Mouse (Mus musculus) heart, postnatal 0 days (tissue): Measurements from ENCODE around the gene M1ap. TPM values are rescaled to one million over a fixed set of nuclear protein-coding genes. Genes with fewer than 3 reads are reported as not detected.

Experiments
- ATAC-seq: fragments of 200-750 bp; cut with Nextera tagmentation; 2 replicates; pipeline ENCODE4 v1.8.0; 2017; ENCODE audit warnings: low read depth, moderate number of reproducible peaks, moderate library complexity; ENCODE audit not compliant: insufficient read depth
- DNase-seq: peaks from one replicate; pipeline ENCODE4 v3.0.0-alpha.2; 2016; ENCODE audit warnings: low spot score
- H3K27ac ChIP-seq: fragments of 300-500 bp; sonication (generic); 2 replicates; pipeline ENCODE4 v1.5.1; 2014; ENCODE audit warnings: low read depth, mild to moderate bottlenecking
- H3K27me3 ChIP-seq: fragments of 300-500 bp; sonication (generic); 2 replicates; pipeline ENCODE4 v1.6.1; 2014; ENCODE audit warnings: low read length, mixed read lengths; ENCODE audit not compliant: control insufficient read depth, insufficient read depth
- H3K36me3 ChIP-seq: fragments of 300-500 bp; sonication (generic); replicated peaks from 2 replicates; pipeline ENCODE4 v1.6.1; 2014; ENCODE audit warnings: low read length, mixed read lengths; ENCODE audit not compliant: control insufficient read depth, insufficient read depth
- H3K4me1 ChIP-seq: fragments of 300-500 bp; sonication (generic); 2 replicates; pipeline ENCODE4 v1.6.1; 2014; ENCODE audit warnings: antibody characterized with exemption; ENCODE audit not compliant: control insufficient read depth, insufficient read depth
- H3K4me2 ChIP-seq: fragments of 300-500 bp; sonication (generic); 2 replicates; pipeline ENCODE4 v1.6.1; 2014; ENCODE audit warnings: low read depth, mild to moderate bottlenecking, low read length, moderate library complexity
- H3K4me3 ChIP-seq: fragments of 300-500 bp; sonication (generic); 2 replicates; pipeline ENCODE4 v1.5.1; 2014; ENCODE audit warnings: low read depth, low read length
- H3K9ac ChIP-seq: fragments of 300-500 bp; sonication (generic); replicated peaks from 2 replicates; pipeline ENCODE4 v1.6.1; 2014; ENCODE audit warnings: low read depth, low read length, mixed read lengths
- H3K9me3 ChIP-seq: fragments of 300-500 bp; sonication (generic); replicated peaks from 2 replicates; pipeline ENCODE4 v1.6.1; 2016; ENCODE audit warnings: low read length; ENCODE audit not compliant: control insufficient read depth
- CTCF ChIP-seq: IDR thresholded peaks from 2 replicates; pipeline ENCODE4 v1.5.1; 2016; ENCODE audit warnings: antibody characterized with exemption, control low read depth, low read depth
- EP300 ChIP-seq: IDR thresholded peaks from 2 replicates; pipeline ENCODE4 v1.6.1; 2016; ENCODE audit warnings: antibody characterized with exemption, low read depth
- WGBS: fragments of 180-500 bp; shearing (Covaris S2); extraction: QIAGEN DNeasy Blood & Tissue Kit; methylation state at CpG from one replicate; pipeline ENCODE4 v1.1.7; 2014; 5-methylcytosine and 5-hydroxymethylcytosine counted together
- polyA plus RNA-seq: library from polyadenylated mRNA; unstranded; fragments of >200 nt; fragmentation: Nextera tagmentation; extraction: Ambion mirVana; gene quantifications from 2 replicates; pipeline ENCODE4 v1.2.1, GENCODE M21; 2015
- total RNA-seq: library from RNA; depleted of rRNA; stranded (reverse); fragments of >200 nt; gene quantifications from 2 replicates; pipeline ENCODE4 v1.2.3, GENCODE M21; 2014; ENCODE audit warnings: low replicate concordance

The M1ap gene
- total and polyA plus RNA-seq, 2 experiments from 2014 or later = 0.75 TPM; not detected in 1

DNA sequence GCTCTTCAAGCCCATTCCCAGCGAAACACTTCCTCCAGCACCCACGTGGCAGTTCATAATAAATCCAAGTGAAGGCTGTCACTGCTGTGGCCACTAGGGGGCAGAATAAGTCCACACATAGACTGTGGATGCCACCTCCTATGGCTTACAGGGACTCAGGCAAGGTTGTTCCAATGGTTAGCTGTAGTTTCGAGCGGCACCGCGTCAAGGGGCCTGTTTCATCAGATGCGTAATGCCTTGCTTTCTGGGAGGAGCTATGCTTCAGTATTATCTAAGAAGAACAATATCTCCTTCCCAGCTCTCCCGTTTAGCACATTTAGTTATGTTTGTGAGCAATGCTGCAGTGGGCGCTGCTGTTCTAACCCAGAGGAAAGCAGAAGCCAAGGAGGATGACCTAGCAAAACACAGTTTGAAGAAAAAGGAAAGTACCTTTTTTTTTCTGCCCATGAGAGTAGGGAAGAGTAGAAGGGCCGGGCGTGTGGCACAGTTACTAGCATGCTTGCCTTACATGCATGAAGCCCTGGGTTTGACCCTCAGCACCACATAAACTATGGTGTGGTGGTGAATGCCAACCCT is 50.1 kb downstream of the M1ap start:
- 9% methylated on average over 11 of the region's 11 CpGs for WGBS
- peak overlapping the region; percentile 28; the same call in 1 of the 2 replicates for H3K4me2 ChIP-seq
- H3K4me3 ChIP-seq = no peak overlapping the region
- no peaks in the 10 kb centered on the region for H3K36me3 ChIP-seq
- peak overlapping the region; percentile 70 for H3K27ac ChIP-seq
- TF ChIP-seq CTCF = peak; percentile 98
- peak; percentile 46; the same call in 1 of the 2 replicates for TF ChIP-seq EP300
- 0 out of 2 replicates have a peak, but pooled peaks cover 2% of the 10 kb centered on the region for H3K27me3 ChIP-seq
- no peaks in the 10 kb centered on the region for H3K4me1 ChIP-seq
- ATAC-seq (peak; percentile 91), DNase-seq (peak; percentile 94)
- H3K9me3 ChIP-seq = no peaks in the 10 kb centered on the region
- no peak overlapping the region for H3K9ac ChIP-seq

DNA sequence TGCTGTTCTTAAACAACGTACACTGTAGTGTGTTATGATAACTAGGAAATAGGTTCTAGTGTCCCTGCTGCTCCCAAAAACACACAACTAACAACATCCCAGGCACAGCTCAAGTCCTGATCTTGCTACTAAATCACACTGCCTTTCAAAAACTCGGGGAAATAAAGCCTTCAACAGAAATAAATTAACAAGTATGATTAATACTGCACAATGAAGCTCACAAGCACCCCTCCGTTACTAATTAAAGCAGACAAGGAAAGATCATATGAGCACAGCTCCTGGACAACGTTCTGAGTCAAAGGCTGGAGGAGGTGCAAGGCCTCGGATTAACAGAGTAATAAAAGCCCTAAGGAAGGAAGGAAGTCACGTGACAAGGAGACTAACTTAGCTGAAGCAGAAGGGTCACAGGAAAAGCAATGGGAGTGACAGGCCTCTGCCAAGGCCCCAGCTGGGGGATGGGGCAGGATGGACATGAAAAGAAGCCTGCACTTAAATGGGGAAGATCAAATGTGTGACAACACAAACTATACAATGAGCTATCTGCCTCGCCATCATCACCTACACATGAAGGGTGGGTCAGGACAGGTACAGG is 50.9 kb downstream of the M1ap start:
- Histone ChIP-seq H3K4me3 (no peak overlapping the region), H3K36me3 (no peaks in the 10 kb centered on the region), H3K4me1 (no peaks in the 10 kb centered on the region), H3K27me3 (0 out of 2 replicates have a peak, but pooled peaks cover 2% of the 10 kb centered on the region), H3K9ac (no peak overlapping the region), H3K27ac (peak overlapping the region; percentile 70), H3K9me3 (no peaks in the 10 kb centered on the region), H3K4me2 (no peak overlapping the region)
- TF ChIP-seq EP300 (no peak), CTCF (no peak)
- peak; percentile 33 for ATAC-seq
- DNase-seq = peak; percentile 50
- WGBS = 38% methylated on average over 7 of the region's 7 CpGs

DNA sequence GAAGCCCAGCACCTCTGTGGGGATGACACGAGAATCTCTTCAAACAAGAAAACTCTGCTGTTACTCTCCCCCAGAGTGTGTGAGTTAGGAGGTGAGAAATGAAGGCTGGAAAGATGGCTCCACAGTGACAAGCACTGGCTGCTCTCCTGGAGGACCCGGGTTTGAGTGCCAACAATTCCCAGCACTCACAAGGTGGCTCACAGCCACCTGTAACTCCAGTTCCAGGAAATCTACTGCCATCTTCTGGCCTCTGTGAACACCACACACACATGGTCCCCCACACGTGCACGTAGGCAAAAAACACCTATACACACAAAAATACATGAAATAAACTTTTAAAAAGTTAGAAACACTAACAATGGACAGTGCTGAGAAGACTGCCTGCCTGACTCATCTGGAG is 51.6 kb downstream of the M1ap start:
- no peak overlapping the region for H3K4me3 ChIP-seq
- 78% methylated on average over 4 of the region's 4 CpGs for WGBS
- no peak for ATAC-seq

DNA sequence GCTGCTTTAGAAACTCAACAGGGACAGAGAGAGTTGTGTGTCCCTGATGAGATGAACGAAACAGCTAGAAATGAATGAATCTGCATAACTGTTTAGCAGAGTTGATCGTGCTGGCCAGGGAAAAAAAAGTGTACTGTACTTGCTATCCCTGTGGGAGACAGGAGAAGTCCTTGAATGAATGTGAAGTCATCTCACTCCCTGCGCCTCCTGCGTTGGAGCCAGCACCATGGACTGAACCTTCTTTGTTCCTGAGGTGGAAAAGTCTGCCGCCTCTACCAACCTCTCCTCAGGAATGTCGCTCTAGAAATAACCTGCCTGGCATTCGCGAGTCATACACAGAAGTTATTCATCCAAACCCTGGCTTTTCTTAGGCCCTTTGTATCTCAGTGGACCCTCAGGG is 53.3 kb downstream of the M1ap start:
- DNase-seq (no peak), ATAC-seq (no peak)
- Histone ChIP-seq H3K36me3 (no peaks in the 10 kb centered on the region), H3K9me3 (no peaks in the 10 kb centered on the region), H3K9ac (no peak overlapping the region), H3K4me1 (peaks cover 9% of the 10 kb centered on the region), H3K27ac (no peak overlapping the region), H3K4me2 (no peak overlapping the region), H3K4me3 (no peak overlapping the region), H3K27me3 (0 out of 2 replicates have a peak, but pooled peaks cover 2% of the 10 kb centered on the region)
- TF ChIP-seq CTCF (no peak), EP300 (no peak)
- 36% methylated on average over 8 of the region's 8 CpGs for WGBS

More for the DNA sequence above, 51.6 kb downstream of the M1ap start:
- DNase-seq = no peak
- Histone ChIP-seq H3K9ac (no peak overlapping the region), H3K27ac (peak overlapping the region; percentile 28; the same call in 1 of the 2 replicates), H3K4me2 (no peak overlapping the region), H3K36me3 (no peaks in the 10 kb centered on the region), H3K27me3 (0 out of 2 replicates have a peak, but pooled peaks cover 2% of the 10 kb centered on the region), H3K4me1 (no peaks in the 10 kb centered on the region), H3K9me3 (no peaks in the 10 kb centered on the region)
- TF ChIP-seq EP300 = no peak
- no peak for TF ChIP-seq CTCF

DNA sequence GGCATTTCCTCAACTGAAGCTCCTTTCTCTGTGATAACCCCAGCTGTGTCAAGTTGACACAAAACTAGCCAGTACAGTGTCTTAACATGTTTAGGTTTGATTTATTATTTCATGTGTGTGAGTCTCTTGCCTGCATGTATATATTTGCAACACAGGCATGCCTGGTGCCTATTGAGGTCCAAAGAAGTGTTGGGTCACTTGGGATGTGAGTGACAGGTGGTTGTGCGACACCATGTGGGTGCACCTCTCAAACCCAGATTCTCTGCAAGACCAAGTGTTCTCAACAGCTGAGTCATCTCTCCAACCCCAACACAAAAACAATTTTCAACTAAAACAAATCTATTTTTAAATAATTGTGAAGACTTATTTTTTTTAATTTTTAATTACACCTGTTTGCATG is 56.4 kb downstream of the M1ap start:
- no peaks in the 10 kb centered on the region for H3K9me3 ChIP-seq
- 96% methylated on average over 1 of the region's 1 CpGs for WGBS

More for the DNA sequence above, 56.4 kb downstream of the M1ap start:
- DNase-seq (no peak), ATAC-seq (no peak)
- H3K36me3 ChIP-seq = no peaks in the 10 kb centered on the region
- no peak overlapping the region for H3K9ac ChIP-seq
- no peak overlapping the region for H3K27ac ChIP-seq
- H3K4me3 ChIP-seq = no peak overlapping the region
- TF ChIP-seq EP300 (no peak), CTCF (no peak)
- no peaks in the 10 kb centered on the region for H3K27me3 ChIP-seq
- H3K4me1 ChIP-seq = peaks cover 12% of the 10 kb centered on the region
- H3K4me2 ChIP-seq = no peak overlapping the region
